Comparison of ENCODE assay signal across 7 mouse cellular contexts in genomic region chr11:53520122-53520978, GRCm38 (mm10). TPM values are rescaled to one million over a fixed set of nuclear protein-coding genes. Genes with fewer than 3 reads are reported as not detected.
DNase-seq lines count a peak whose midpoint lies in the region; ATAC-seq and TF ChIP-seq lines count a peak whose summit lies in the region.

No protein-coding gene starts in this region.

- WGBS in intestine, embryonic 14.5 days, result 3% methylated on average over 24 of the region's 24 CpGs
- 4% methylated on average over 24 of the region's 24 CpGs for WGBS in small intestine, adult 2 months

- H3K36me3 ChIP-seq in intestine, embryonic 14.5 days (ENCODE audit: control insufficient read depth, insufficient read depth, low read length), result no peaks in the 10 kb centered on the region
- no peaks in the 10 kb centered on the region for H3K36me3 ChIP-seq in small intestine, adult 2 months (ENCODE audit: control insufficient read depth, insufficient read depth, low read length)

- peak overlapping the region; percentile 75 for H3K4me2 ChIP-seq in intestine, embryonic 14.5 days (ENCODE audit: low read length)

- peak; percentile 94 for TF ChIP-seq POLR2A in cortical plate, adult 2 months (IDR thresholded peaks at IDR 0.05; ENCODE audit: extremely low read depth, insufficient read depth, low read length)
- TF ChIP-seq POLR2A in small intestine, adult 2 months (IDR thresholded peaks at IDR 0.05; ENCODE audit: low read depth, low read length), result no peak

- peak; percentile 55 for DNase-seq in adrenal gland, postnatal 10 days
- peak; percentile 28 to 42 for DNase-seq in gastrocnemius, adult 8-10 months (ENCODE audit: low spot score in 2 of 2)
- peak; percentile 71 for DNase-seq in intestine, embryonic 14.5 days (ENCODE audit: low spot score)
- DNase-seq in left cerebral cortex, postnatal 25 days (ENCODE audit: low spot score in 2 of 2), result peak; percentile 73 to 94

- 0 out of 2 replicates have a peak, but pooled peaks have one; percentile 14 for ATAC-seq in intestine, embryonic 14.5 days (replicated peaks; ENCODE audit: low FRiP score, low TSS enrichment, low read depth)
- peak; percentile 72 for ATAC-seq in megakaryocyte progenitor cell, adult 5-6 weeks (replicated peaks; ENCODE audit: poor library complexity)

- peak overlapping the region; percentile 93 for H3K27ac ChIP-seq in cortical plate, adult 2 months (ENCODE audit: insufficient read depth, low read length)
- H3K27ac ChIP-seq in intestine, embryonic 14.5 days (ENCODE audit: low read depth), result peak overlapping the region; percentile 64
- peak overlapping the region; percentile 37; the same call in 1 of the 2 replicates for H3K27ac ChIP-seq in small intestine, adult 2 months (ENCODE audit: insufficient read depth, low read depth, low read length)

- intact Hi-C loops in left cerebral cortex, postnatal 25 days (cut with DNase I), result loop anchor here (2.0 kb wide), 3 partner anchors 18 to 50 kb away; partner anchors contain the start of gene Gm9837

- peak overlapping the region; percentile 82 for H3K4me3 ChIP-seq in cortical plate, adult 2 months (ENCODE audit: insufficient read depth, low read length)
- peak overlapping the region; percentile 72 for H3K4me3 ChIP-seq in intestine, embryonic 14.5 days (ENCODE audit: low read depth, low read length)
- peak overlapping the region; percentile 84 for H3K4me3 ChIP-seq in small intestine, adult 2 months (ENCODE audit: low read depth, low read length)

- peaks cover 8% of the 10 kb centered on the region for H3K4me1 ChIP-seq in cortical plate, adult 2 months (ENCODE audit: control insufficient read depth, insufficient read depth, low read length)
- H3K4me1 ChIP-seq in intestine, embryonic 14.5 days (replicated peaks; ENCODE audit: control insufficient read depth, insufficient read depth, low read length), result peaks cover 31% of the 10 kb centered on the region
- peaks cover 13% of the 10 kb centered on the region; the same call in 1 of the 2 replicates for H3K4me1 ChIP-seq in small intestine, adult 2 months (ENCODE audit: control insufficient read depth, insufficient read depth, insufficient read length, low read length)

- TF ChIP-seq CTCF in cortical plate, adult 2 months (IDR thresholded peaks at IDR 0.05; ENCODE audit: extremely low read depth, insufficient read depth, low read length), result no peak
- no peak for TF ChIP-seq CTCF in small intestine, adult 2 months (IDR thresholded peaks at IDR 0.05; ENCODE audit: extremely low read depth, insufficient read length, insufficient replicate concordance, low read depth, low read length)

- peak overlapping the region; percentile 69 for H3K9ac ChIP-seq in intestine, embryonic 14.5 days (ENCODE audit: low read length)

- no peaks in the 10 kb centered on the region for H3K9me3 ChIP-seq in intestine, embryonic 14.5 days (ENCODE audit: control insufficient read depth, low read length)

- no peaks in the 10 kb centered on the region for H3K27me3 ChIP-seq in intestine, embryonic 14.5 days (replicated peaks; ENCODE audit: control insufficient read depth, insufficient read depth, low read length)
- H3K27me3 ChIP-seq in small intestine, adult 2 months (ENCODE audit: control insufficient read depth, insufficient read depth, low read length), result no peaks in the 10 kb centered on the region

RNA-seq across cellular contexts. Expression of gene Sept8, which starts 1.3 kb away (rescaled TPM):
- 10 to 100 TPM; 41.2 to 49.2 TPM for total RNA-seq in adrenal gland, postnatal 10 days (2021)
- 379 TPM in 2 replicates for polyA plus RNA-seq in cortical plate, adult 2 months (2012; rRNA removed)
- total RNA-seq in gastrocnemius, adult 8-10 months (2022), result 1 to 10 TPM; 4.5 to 8.4 (median 7.1) TPM
- 20.7 and 22.7 TPM in 2 replicates for polyA plus RNA-seq in intestine, embryonic 14.5 days (2014; fragmentation: Nextera tagmentation; extraction: Ambion mirVana)
- 100 to 1,000 TPM; 299 to 327 TPM for total RNA-seq in left cerebral cortex, postnatal 25 days (2021)
- 15.5 and 27.3 TPM in 2 replicates for total RNA-seq in megakaryocyte progenitor cell, adult 5-6 weeks (2015)
- total RNA-seq in megakaryocyte progenitor cell, adult 5-6 weeks (2017), result 11.0 and 24.6 TPM in 2 replicates
- 6.4 and 9.7 TPM in 2 replicates for polyA plus RNA-seq in small intestine, adult 2 months (2012; rRNA removed)

RNA-seq across cellular contexts. Expression of gene Sowaha, which starts 40.3 kb away (rescaled TPM):
- total RNA-seq in adrenal gland, postnatal 10 days (2021), result under 1 TPM; 0.60 to 0.94 TPM
- 54.0 and 56.1 TPM in 2 replicates for polyA plus RNA-seq in cortical plate, adult 2 months (2012; rRNA removed)
- under 1 TPM in 1 of 4 experiments, not detected in 3; 0.13 TPM for total RNA-seq in gastrocnemius, adult 8-10 months (2022)
- 0.09 and 0.28 TPM in 2 replicates for polyA plus RNA-seq in intestine, embryonic 14.5 days (2014; fragmentation: Nextera tagmentation; extraction: Ambion mirVana)
- total RNA-seq in left cerebral cortex, postnatal 25 days (2021), result 10 to 100 TPM; 79.1 to 79.3 TPM
- total RNA-seq in megakaryocyte progenitor cell, adult 5-6 weeks (2015), result 0.73 and 0.79 TPM in 2 replicates
- total RNA-seq in megakaryocyte progenitor cell, adult 5-6 weeks (2017), result 0.29 and 0.91 TPM in 2 replicates
- 9.7 and 61.2 TPM in 2 replicates for polyA plus RNA-seq in small intestine, adult 2 months (2012; rRNA removed)

RNA-seq across cellular contexts. Expression of gene Gm9945, which starts 40.4 kb away (rescaled TPM):
- total RNA-seq in adrenal gland, postnatal 10 days (2021), result not detected
- 0.48 and 0.81 TPM in 2 replicates for polyA plus RNA-seq in cortical plate, adult 2 months (2012; rRNA removed)
- total RNA-seq in gastrocnemius, adult 8-10 months (2022), result not detected
- polyA plus RNA-seq in intestine, embryonic 14.5 days (2014; fragmentation: Nextera tagmentation; extraction: Ambion mirVana), result not detected in 2 replicates
- total RNA-seq in left cerebral cortex, postnatal 25 days (2021), result 1 to 10 TPM; 3.3 TPM
- not detected in 2 replicates for total RNA-seq in megakaryocyte progenitor cell, adult 5-6 weeks (2015)
- total RNA-seq in megakaryocyte progenitor cell, adult 5-6 weeks (2017), result not detected in 2 replicates
- polyA plus RNA-seq in small intestine, adult 2 months (2012; rRNA removed), result not detected in 2 replicates

RNA-seq across cellular contexts. Expression of gene Kif3a, which starts 46.8 kb away (rescaled TPM):
- total RNA-seq in adrenal gland, postnatal 10 days (2021), result 10 to 100 TPM; 24.2 to 26.5 TPM
- 98.7 and 107 TPM in 2 replicates for polyA plus RNA-seq in cortical plate, adult 2 months (2012; rRNA removed)
- 1 to 10 TPM; 3.0 to 6.8 (median 4.0) TPM for total RNA-seq in gastrocnemius, adult 8-10 months (2022)
- polyA plus RNA-seq in intestine, embryonic 14.5 days (2014; fragmentation: Nextera tagmentation; extraction: Ambion mirVana), result 58.7 and 63.5 TPM in 2 replicates
- 100 to 1,000 TPM; 129 to 130 TPM for total RNA-seq in left cerebral cortex, postnatal 25 days (2021)
- total RNA-seq in megakaryocyte progenitor cell, adult 5-6 weeks (2015), result 3.9 TPM in 2 replicates
- total RNA-seq in megakaryocyte progenitor cell, adult 5-6 weeks (2017), result 6.2 and 9.1 TPM in 2 replicates
- 0.72 and 0.89 TPM in 2 replicates for polyA plus RNA-seq in small intestine, adult 2 months (2012; rRNA removed)

RNA-seq across cellular contexts. Expression of gene Gm9837, which starts 50.1 kb away (rescaled TPM):
- not detected for total RNA-seq in adrenal gland, postnatal 10 days (2021)
- not detected in 2 replicates for polyA plus RNA-seq in cortical plate, adult 2 months (2012; rRNA removed)
- not detected for total RNA-seq in gastrocnemius, adult 8-10 months (2022)
- polyA plus RNA-seq in intestine, embryonic 14.5 days (2014; fragmentation: Nextera tagmentation; extraction: Ambion mirVana), result not detected in 2 replicates
- not detected for total RNA-seq in left cerebral cortex, postnatal 25 days (2021)
- not detected in 2 replicates for total RNA-seq in megakaryocyte progenitor cell, adult 5-6 weeks (2015)
- not detected in 2 replicates for total RNA-seq in megakaryocyte progenitor cell, adult 5-6 weeks (2017)
- not detected in 2 replicates for polyA plus RNA-seq in small intestine, adult 2 months (2012; rRNA removed)

Comparison
In these comparisons a context has a peak if more than half of its experiments do, and no peak if none do; other contexts are left out.
1. Peak in every context shown above with its lines: DNase-seq, ATAC-seq, H3K4me3 ChIP-seq and H3K27ac ChIP-seq.
2. H3K27ac ChIP-seq: peak in every context shown above with its lines; median percentile 93 in cortical plate, adult 2 months; 64 in intestine, embryonic 14.5 days; 37 in small intestine, adult 2 months.
3. RNA of gene Sept8, which starts 1.3 kb away (total RNA-seq): 299 to 327 TPM in left cerebral cortex, postnatal 25 days; 41.2 to 49.2 TPM in adrenal gland, postnatal 10 days, 11.0 to 27.3 TPM in megakaryocyte progenitor cell, adult 5-6 weeks and 4.5 to 8.4 TPM in gastrocnemius, adult 8-10 months; every median in the first group is over 4 times any median in the second.
4. RNA of gene Sowaha, which starts 40.3 kb away (total RNA-seq): 79.1 to 79.3 TPM in left cerebral cortex, postnatal 25 days; 0.60 to 0.94 TPM in adrenal gland, postnatal 10 days, 0.29 to 0.91 TPM in megakaryocyte progenitor cell, adult 5-6 weeks and 0.13 TPM in gastrocnemius, adult 8-10 months; every median in the first group is over 10 times any median in the second.
5. RNA of gene Gm9945, which starts 40.4 kb away (total RNA-seq): 3.3 TPM in left cerebral cortex, postnatal 25 days; not detected in adrenal gland, postnatal 10 days, not detected in gastrocnemius, adult 8-10 months and not detected in megakaryocyte progenitor cell, adult 5-6 weeks; every median in the first group is over 4 times any median in the second.